Mouse (Mus musculus): ENCODE results near the gene Ccl2. TPM values are rescaled to one million over a fixed set of nuclear protein-coding genes. Genes with fewer than 3 reads are reported as not detected.

The Ccl2 gene
- polyA plus RNA-seq, 1 experiment, result 14.5 TPM

DNA sequence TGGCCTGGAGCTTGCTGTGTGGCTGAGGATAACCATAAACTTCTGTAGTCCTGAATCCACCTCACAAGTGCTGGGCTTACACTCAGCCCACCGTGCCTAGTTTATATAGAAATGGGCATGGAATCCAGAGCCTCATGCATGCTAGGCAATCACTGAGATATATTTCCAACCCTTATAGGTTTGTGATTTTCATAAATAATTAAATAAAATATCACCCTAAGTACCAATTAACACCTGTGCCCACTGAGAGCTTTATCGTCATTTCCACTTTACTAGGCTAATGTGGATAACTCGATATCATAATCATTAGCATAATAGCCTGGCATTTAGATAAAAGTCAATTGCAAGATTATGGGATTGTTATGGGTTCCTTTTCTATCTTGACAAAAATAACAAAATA, 49.0 kb downstream of the Ccl2 start:
- H3K4me1 ChIP-seq (ENCODE audit: control insufficient read depth, insufficient read depth, low read length), result no peaks in the 10 kb centered on the region
- H3K27ac ChIP-seq (ENCODE audit: control insufficient read depth, insufficient read depth, low read depth, low read length, poor library complexity), result no peak overlapping the region
- WGBS, result 91% methylated on average over 3 of the region's 3 CpGs
- TF ChIP-seq POLR2A (IDR thresholded peaks at IDR 0.05; ENCODE audit: borderline replicate concordance, control insufficient read depth, low read depth, low read length) (no peak), CTCF (IDR thresholded peaks at IDR 0.05; ENCODE audit: control insufficient read depth, insufficient read depth, low read length) (no peak)
- no peak overlapping the region for H3K4me3 ChIP-seq (replicated peaks; ENCODE audit: control insufficient read depth, low read depth, low read length)

Other genes starting within 250 kb of the Ccl2 start
- gene 5530401A14Rik, start 174.9 kb upstream of the Ccl2 start, polyA plus RNA-seq (2011; ENCODE audit: insufficient read depth, insufficient read length, low replicate concordance, missing spikeins), result 0.27 and 0.40 TPM in 2 replicates
- not detected in 2 replicates for gene Asic2, start 67.1 kb upstream of the Ccl2 start, polyA plus RNA-seq (2011; ENCODE audit: insufficient read depth, insufficient read length, low replicate concordance, missing spikeins)
- gene Gm17268, start 3.0 kb downstream of the Ccl2 start, polyA plus RNA-seq (2011; ENCODE audit: insufficient read depth, insufficient read length, low replicate concordance, missing spikeins), result not detected in 2 replicates
- 6.4 TPM in 1 of 2 replicates, not detected in the other for gene Ccl7, start 10.1 kb downstream of the Ccl2 start, polyA plus RNA-seq (2011; ENCODE audit: insufficient read depth, insufficient read length, low replicate concordance, missing spikeins)
- gene Ccl11, start 22.3 kb downstream of the Ccl2 start, polyA plus RNA-seq (2011; ENCODE audit: insufficient read depth, insufficient read length, low replicate concordance, missing spikeins), result not detected in 2 replicates
- gene Ccl12, start 66.3 kb downstream of the Ccl2 start, polyA plus RNA-seq (2011; ENCODE audit: insufficient read depth, insufficient read length, low replicate concordance, missing spikeins), result not detected in 2 replicates
- gene Ccl8, start 79.6 kb downstream of the Ccl2 start, polyA plus RNA-seq (2011; ENCODE audit: insufficient read depth, insufficient read length, low replicate concordance, missing spikeins), result not detected in 2 replicates

Measured in bone marrow, adult 2 months (tissue).